Mouse (Mus musculus): ENCODE results near the gene Arsa. TPM values are rescaled to one million over a fixed set of nuclear protein-coding genes. Genes with fewer than 3 reads are reported as not detected.

The Arsa gene
- polyA plus RNA-seq, 1 experiment from 2014 or later = 13.0 TPM

GRCm38 (mm10) chr15:89429352-89430221 lies 47.6 kb downstream of the Arsa start, which contains the start of the genes C730034F03Rik, Gm44502 and Chkb:
Gene C730034F03Rik (plus strand): TSS chr15:89429589.
Gene Gm44502 (minus strand): TSS chr15:89429696.
Gene Chkb (minus strand): TSS chr15:89429908.
- Histone ChIP-seq H3K9ac (ENCODE audit: low read depth, low read length) (peak within 1 kb of the TSS; percentile 75), H3K4me1 (replicated peaks; ENCODE audit: insufficient read depth, low read length) (peaks cover 18% of the 10 kb centered on the region; the same call in 1 of the 2 replicates), H3K4me2 (ENCODE audit: low read length) (peak within 1 kb of the TSS; percentile 73), H3K4me3 (replicated peaks; ENCODE audit: low read depth, low read length) (peak within 1 kb of the TSS; percentile 68), H3K27me3 (ENCODE audit: insufficient read depth, low read length) (no peaks in the 10 kb centered on the region), H3K36me3 (ENCODE audit: insufficient read depth, low read length) (peaks cover 9% of the 10 kb centered on the region; the same call in 1 of the 2 replicates), H3K27ac (peak within 1 kb of the TSS; percentile 96), H3K9me3 (replicated peaks; ENCODE audit: low read length) (no peaks in the 10 kb centered on the region)
- no peak for TF ChIP-seq CTCF (IDR thresholded peaks at IDR 0.05; ENCODE audit: low read depth)
- WGBS = under 1% methylated on average over 70 of the region's 70 CpGs
- ATAC-seq (replicated peaks; ENCODE audit: low FRiP score, low read depth) = peak; percentile 91
- peak; percentile 96 for DNase-seq (ENCODE audit: low spot score)

- Histone ChIP-seq H3K4me2 (ENCODE audit: low read length) (peak overlapping the region; percentile 73), H3K27ac (peak overlapping the region; percentile 20; the same call in 1 of the 2 replicates), H3K36me3 (ENCODE audit: insufficient read depth, low read length) (peaks cover 9% of the 10 kb centered on the region; the same call in 1 of the 2 replicates), H3K27me3 (ENCODE audit: insufficient read depth, low read length) (no peaks in the 10 kb centered on the region), H3K4me1 (replicated peaks; ENCODE audit: insufficient read depth, low read length) (peaks cover 18% of the 10 kb centered on the region; the same call in 1 of the 2 replicates), H3K9me3 (replicated peaks; ENCODE audit: low read length) (no peaks in the 10 kb centered on the region), H3K9ac (ENCODE audit: low read depth, low read length) (peak overlapping the region; percentile 75), H3K4me3 (replicated peaks; ENCODE audit: low read depth, low read length) (peak overlapping the region; percentile 68)
- peak; percentile 37 for ATAC-seq (replicated peaks; ENCODE audit: low FRiP score, low read depth)
- TF ChIP-seq CTCF (IDR thresholded peaks at IDR 0.05; ENCODE audit: low read depth) = no peak
- 5% methylated on average over 22 of the region's 22 CpGs for WGBS
- DNase-seq (ENCODE audit: low spot score) = no peak
Measured at GRCm38 (mm10) chr15:89428821-89429351, 48.3 kb downstream of the Arsa start.

DNA sequence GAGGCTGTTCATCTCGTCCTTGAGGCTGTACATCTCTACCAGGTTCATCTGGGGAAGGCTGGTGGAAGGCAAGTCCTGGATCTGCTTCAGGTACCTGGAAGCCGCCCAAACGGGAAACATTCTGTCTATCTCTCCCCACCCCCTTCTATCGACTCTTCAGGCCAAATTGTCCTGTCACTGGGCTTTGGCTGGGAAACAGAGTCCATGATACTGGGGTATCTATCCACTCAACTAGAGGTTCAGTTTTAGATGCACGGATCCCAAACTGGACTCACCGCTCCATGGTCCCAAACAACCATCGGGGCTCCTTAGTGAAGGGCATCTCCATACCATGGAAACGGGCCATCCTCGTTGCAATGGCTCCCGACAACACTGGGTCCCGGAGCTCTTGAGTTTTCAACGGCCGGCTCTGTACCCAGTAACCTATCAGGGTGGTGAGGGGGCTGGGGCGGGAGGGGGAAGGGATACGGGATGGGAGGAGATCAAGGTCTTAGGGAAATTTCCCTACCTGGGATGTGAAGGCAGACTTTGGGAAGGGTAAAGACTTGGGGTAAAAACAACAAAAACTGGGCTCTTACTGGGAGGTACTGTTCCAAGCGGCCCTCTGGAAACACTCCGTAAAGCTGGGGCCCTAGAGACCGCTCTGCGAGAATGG lies 49.0 kb downstream of the Arsa start:
- WGBS = 87% methylated on average over 19 of the region's 19 CpGs

GRCm38 (mm10) chr15:89426716-89427115 lies 50.5 kb downstream of the Arsa start:
- Histone ChIP-seq H3K27ac (no peak overlapping the region), H3K4me2 (ENCODE audit: low read length) (no peak overlapping the region), H3K4me1 (replicated peaks; ENCODE audit: insufficient read depth, low read length) (peaks cover 18% of the 10 kb centered on the region; the same call in 1 of the 2 replicates), H3K4me3 (replicated peaks; ENCODE audit: low read depth, low read length) (no peak overlapping the region), H3K27me3 (ENCODE audit: insufficient read depth, low read length) (no peaks in the 10 kb centered on the region), H3K36me3 (ENCODE audit: insufficient read depth, low read length) (peaks cover 9% of the 10 kb centered on the region; the same call in 1 of the 2 replicates), H3K9ac (ENCODE audit: low read depth, low read length) (no peak overlapping the region), H3K9me3 (replicated peaks; ENCODE audit: low read length) (no peaks in the 10 kb centered on the region)
- TF ChIP-seq CTCF (IDR thresholded peaks at IDR 0.05; ENCODE audit: low read depth) = no peak
- 95% methylated on average over 10 of the region's 10 CpGs for WGBS
- no peak for DNase-seq (ENCODE audit: low spot score)
- ATAC-seq (replicated peaks; ENCODE audit: low FRiP score, low read depth) = no peak

More for the DNA sequence above, 49.0 kb downstream of the Arsa start:
- ATAC-seq (replicated peaks; ENCODE audit: low FRiP score, low read depth) (no peak), DNase-seq (ENCODE audit: low spot score) (no peak)
- H3K27ac ChIP-seq = no peak overlapping the region
- peak overlapping the region; percentile 68 for H3K4me3 ChIP-seq (replicated peaks; ENCODE audit: low read depth, low read length)
- H3K4me2 ChIP-seq (ENCODE audit: low read length) = peak overlapping the region; percentile 73
- peaks cover 9% of the 10 kb centered on the region; the same call in 1 of the 2 replicates for H3K36me3 ChIP-seq (ENCODE audit: insufficient read depth, low read length)
- H3K27me3 ChIP-seq (ENCODE audit: insufficient read depth, low read length) = no peaks in the 10 kb centered on the region
- H3K9ac ChIP-seq (ENCODE audit: low read depth, low read length) = peak overlapping the region; percentile 75; the same call in 1 of the 2 replicates
- no peak for TF ChIP-seq CTCF (IDR thresholded peaks at IDR 0.05; ENCODE audit: low read depth)
- peaks cover 18% of the 10 kb centered on the region; the same call in 1 of the 2 replicates for H3K4me1 ChIP-seq (replicated peaks; ENCODE audit: insufficient read depth, low read length)
- no peaks in the 10 kb centered on the region for H3K9me3 ChIP-seq (replicated peaks; ENCODE audit: low read length)

- ATAC-seq (replicated peaks; ENCODE audit: low FRiP score, low read depth) (0 out of 2 replicates have a peak, but pooled peaks have one; percentile 18), DNase-seq (ENCODE audit: low spot score) (peak; percentile 27)
- 30% methylated on average over 6 of the region's 6 CpGs for WGBS
- Histone ChIP-seq H3K4me1 (replicated peaks; ENCODE audit: insufficient read depth, low read length) (peaks cover 18% of the 10 kb centered on the region; the same call in 1 of the 2 replicates), H3K9me3 (replicated peaks; ENCODE audit: low read length) (no peaks in the 10 kb centered on the region), H3K4me3 (replicated peaks; ENCODE audit: low read depth, low read length) (no peak within 1 kb of the TSS), H3K9ac (ENCODE audit: low read depth, low read length) (0 out of 2 replicates have a peak within 1 kb of the TSS, but pooled peaks have one; percentile 32), H3K36me3 (ENCODE audit: insufficient read depth, low read length) (peaks cover 9% of the 10 kb centered on the region; the same call in 1 of the 2 replicates), H3K27me3 (ENCODE audit: insufficient read depth, low read length) (no peaks in the 10 kb centered on the region), H3K27ac (peak within 1 kb of the TSS; percentile 62; the same call in 1 of the 2 replicates), H3K4me2 (ENCODE audit: low read length) (peak within 1 kb of the TSS; percentile 34; the same call in 1 of the 2 replicates)
- TF ChIP-seq CTCF (IDR thresholded peaks at IDR 0.05; ENCODE audit: low read depth) = no peak
Measured at GRCm38 (mm10) chr15:89425711-89426121, 51.5 kb downstream of the Arsa start, which contains the start of gene Cpt1b. Gene Cpt1b (minus strand): TSS chr15:89425863.
